Mouse (Mus musculus) stomach, embryonic 16.5 days (tissue): Measurements from ENCODE around the gene Arf5. TPM values are rescaled to one million over a fixed set of nuclear protein-coding genes. Genes with fewer than 3 reads are reported as not detected.

Experiments
- ATAC-seq: fragments of 200-750 bp; cut with Nextera tagmentation; 2 replicates; pipeline ENCODE4 v1.8.0; 2017; ENCODE audit warnings: moderate number of reproducible peaks, moderate TSS enrichment; ENCODE audit not compliant: insufficient read depth, low FRiP score
- H3K27ac ChIP-seq: fragments of 300-500 bp; sonication (generic); 2 replicates; pipeline ENCODE4 v1.5.1; 2014; ENCODE audit warnings: low read length
- H3K27me3 ChIP-seq: fragments of 300-500 bp; sonication (generic); 2 replicates; pipeline ENCODE4 v1.6.1; 2014; ENCODE audit warnings: low read length, control low read depth, mixed read lengths; ENCODE audit not compliant: control insufficient read depth, insufficient read depth
- H3K36me3 ChIP-seq: fragments of 300-500 bp; sonication (generic); 2 replicates; pipeline ENCODE4 v1.6.1; 2014; ENCODE audit warnings: low read length; ENCODE audit not compliant: control insufficient read depth, insufficient read depth
- H3K4me1 ChIP-seq: fragments of 300-500 bp; sonication (generic); 2 replicates; pipeline ENCODE4 v1.6.1; 2014; ENCODE audit warnings: low read length, control low read depth, mixed read lengths; ENCODE audit not compliant: control insufficient read depth, insufficient read depth
- H3K4me2 ChIP-seq: fragments of 300-500 bp; sonication (generic); 2 replicates; pipeline ENCODE4 v1.6.1; 2014; ENCODE audit warnings: low read depth, low read length, mixed read lengths
- H3K4me3 ChIP-seq: fragments of 300-500 bp; sonication (generic); replicated peaks from 2 replicates; pipeline ENCODE4 v1.5.1; 2014; ENCODE audit warnings: mild to moderate bottlenecking, low read length
- H3K9ac ChIP-seq: fragments of 300-500 bp; sonication (generic); 2 replicates; pipeline ENCODE4 v1.6.1; 2014; ENCODE audit warnings: low read length
- H3K9me3 ChIP-seq: fragments of 300-500 bp; sonication (generic); replicated peaks from 2 replicates; pipeline ENCODE4 v1.6.1; 2016; ENCODE audit warnings: low read length, control low read depth; ENCODE audit not compliant: control insufficient read depth
- WGBS: fragments of 180-500 bp; shearing (Covaris S2); extraction: QIAGEN DNeasy Blood & Tissue Kit; methylation state at CpG from one replicate; pipeline ENCODE4 v1.1.7; 2014; 5-methylcytosine and 5-hydroxymethylcytosine counted together
- polyA plus RNA-seq: library from polyadenylated mRNA; unstranded; fragments of >200 nt; fragmentation: Nextera tagmentation; extraction: Ambion mirVana; gene quantifications from 2 replicates; pipeline ENCODE4 v1.2.1, GENCODE M21; 2015

Gene Arf5
- polyA plus RNA-seq, 1 experiment from 2014 or later, result 286 TPM

DNA sequence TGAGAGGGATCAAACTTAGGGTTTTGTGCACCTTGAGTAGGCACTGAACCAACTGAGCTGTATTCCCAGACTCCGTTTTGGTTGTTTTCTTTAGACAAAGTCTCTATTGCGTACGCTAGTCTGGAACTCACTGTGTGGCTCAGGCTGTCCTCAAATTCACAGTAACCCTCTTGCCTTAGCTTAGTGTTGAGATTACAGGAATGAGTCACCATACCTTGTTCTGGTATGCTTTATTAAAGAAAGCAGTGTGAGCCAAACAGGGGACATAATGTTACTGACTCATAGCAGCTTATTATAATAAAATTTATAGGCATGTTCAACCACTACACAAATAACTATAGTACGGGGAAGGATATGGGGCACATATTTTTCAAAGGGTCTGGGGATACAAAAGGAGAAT lies 50.9 kb downstream of the Arf5 start:
- H3K4me2 ChIP-seq, result no peak overlapping the region
- no peak for ATAC-seq
- no peaks in the 10 kb centered on the region for H3K27me3 ChIP-seq
- no peak overlapping the region; the same call in 1 of the 2 replicates for H3K27ac ChIP-seq
- no peak overlapping the region for H3K9ac ChIP-seq
- peaks cover 6% of the 10 kb centered on the region; the same call in 1 of the 2 replicates for H3K4me1 ChIP-seq
- H3K4me3 ChIP-seq, result no peak overlapping the region
- WGBS, result 73% methylated on average over 4 of the region's 4 CpGs
- H3K9me3 ChIP-seq, result no peaks in the 10 kb centered on the region
- H3K36me3 ChIP-seq, result no peaks in the 10 kb centered on the region

GRCm38 (mm10) chr6:28474839-28475238 lies 51.5 kb downstream of the Arf5 start, which contains the start of gene Snd1:
TSS of gene Snd1 (plus strand) at chr6:28475139.
- H3K4me3 ChIP-seq, result no peak within 1 kb of the TSS
- H3K4me2 ChIP-seq, result no peak within 1 kb of the TSS
- H3K36me3 ChIP-seq, result no peaks in the 10 kb centered on the region
- peaks cover 8% of the 10 kb centered on the region; the same call in 1 of the 2 replicates for H3K4me1 ChIP-seq
- 86% methylated on average over 5 of the region's 5 CpGs for WGBS
- ATAC-seq, result no peak
- H3K27me3 ChIP-seq, result no peaks in the 10 kb centered on the region
- H3K9ac ChIP-seq, result no peak within 1 kb of the TSS
- no peak within 1 kb of the TSS; the same call in 1 of the 2 replicates for H3K27ac ChIP-seq
- no peaks in the 10 kb centered on the region for H3K9me3 ChIP-seq

Other genes starting within 250 kb of the Arf5 start
- gene Zfp800, start 25.6 kb upstream of the Arf5 start, polyA plus RNA-seq, result 15.2 and 17.6 TPM in 2 replicates
- 0.13 TPM in 1 of 2 replicates, not detected in the other for gene Fscn3, start 4.2 kb downstream of the Arf5 start, polyA plus RNA-seq
- gene Gcc1, start 4.8 kb downstream of the Arf5 start, polyA plus RNA-seq, result 10.0 and 13.5 TPM in 2 replicates
- 1.1 and 1.2 TPM in 2 replicates for gene Pax4, start 25.8 kb downstream of the Arf5 start, polyA plus RNA-seq
- gene Snd1, start 51.6 kb downstream of the Arf5 start, polyA plus RNA-seq, result 136 and 148 TPM in 2 replicates